Mouse (Mus musculus): Measurements from ENCODE around the gene Wfdc2. TPM values are rescaled to one million over a fixed set of nuclear protein-coding genes. Genes with fewer than 3 reads are reported as not detected.

The Wfdc2 gene
- polyA plus RNA-seq, 1 experiment from 2014 or later: 3.2 TPM

- no peak overlapping the region for H3K4me3 ChIP-seq
- H3K4me2 ChIP-seq: no peak overlapping the region
- peaks cover 4% of the 10 kb centered on the region; the same call in 1 of the 2 replicates for H3K9me3 ChIP-seq (replicated peaks)
- H3K36me3 ChIP-seq: no peaks in the 10 kb centered on the region
- WGBS (ENCODE audit: insufficient replicate concordance): 57% methylated on average over 10 of the region's 10 CpGs
- no peak overlapping the region for H3K9ac ChIP-seq
- peaks cover 31% of the 10 kb centered on the region for H3K27me3 ChIP-seq (replicated peaks)
- no peak for ATAC-seq
- peaks cover 8% of the 10 kb centered on the region; the same call in 1 of the 2 replicates for H3K4me1 ChIP-seq
- no peak overlapping the region for H3K27ac ChIP-seq
Measured at GRCm38 (mm10) chr2:164523301-164523773, 38.9 kb upstream of the Wfdc2 start.

GRCm38 (mm10) chr2:164528557-164528956 is 33.7 kb upstream of the Wfdc2 start:
- Histone ChIP-seq H3K27me3 (replicated peaks) (0 out of 2 replicates have a peak, but pooled peaks cover 2% of the 10 kb centered on the region), H3K4me2 (no peak overlapping the region), H3K9ac (no peak overlapping the region), H3K27ac (no peak overlapping the region), H3K36me3 (no peaks in the 10 kb centered on the region), H3K9me3 (replicated peaks) (peaks cover 4% of the 10 kb centered on the region; the same call in 1 of the 2 replicates), H3K4me3 (no peak overlapping the region), H3K4me1 (no peaks in the 10 kb centered on the region)
- ATAC-seq: no peak
- 53% methylated on average over 5 of the region's 5 CpGs for WGBS (ENCODE audit: insufficient replicate concordance)

GRCm38 (mm10) chr2:164531169-164531568 is 31.0 kb upstream of the Wfdc2 start:
- Histone ChIP-seq H3K4me2 (no peak overlapping the region), H3K27ac (no peak overlapping the region), H3K4me1 (no peaks in the 10 kb centered on the region), H3K36me3 (no peaks in the 10 kb centered on the region), H3K4me3 (no peak overlapping the region), H3K27me3 (replicated peaks) (no peaks in the 10 kb centered on the region), H3K9me3 (replicated peaks) (peaks cover 4% of the 10 kb centered on the region; the same call in 1 of the 2 replicates), H3K9ac (no peak overlapping the region)
- no peak for ATAC-seq
- WGBS (ENCODE audit: insufficient replicate concordance): 1% methylated on average over 3 of the region's 3 CpGs

- WGBS (ENCODE audit: insufficient replicate concordance): 53% methylated on average over 10 of the region's 10 CpGs
- H3K9ac ChIP-seq: no peak overlapping the region
Measured at GRCm38 (mm10) chr2:164534315-164534714, 27.9 kb upstream of the Wfdc2 start.

GRCm38 (mm10) chr2:164537003-164537402 is 25.2 kb upstream of the Wfdc2 start:
- Histone ChIP-seq H3K4me1 (no peaks in the 10 kb centered on the region), H3K4me2 (no peak overlapping the region), H3K9me3 (replicated peaks) (no peaks in the 10 kb centered on the region), H3K9ac (no peak overlapping the region), H3K4me3 (no peak overlapping the region), H3K36me3 (no peaks in the 10 kb centered on the region), H3K27ac (no peak overlapping the region), H3K27me3 (replicated peaks) (peaks cover 5% of the 10 kb centered on the region; the same call in 1 of the 2 replicates)
- ATAC-seq: no peak
- WGBS (ENCODE audit: insufficient replicate concordance): 62% methylated on average over 4 of the region's 4 CpGs

More at GRCm38 (mm10) chr2:164534315-164534714, 27.9 kb upstream of the Wfdc2 start:
- Histone ChIP-seq H3K4me1 (no peaks in the 10 kb centered on the region), H3K4me3 (no peak overlapping the region), H3K27ac (no peak overlapping the region), H3K9me3 (replicated peaks) (no peaks in the 10 kb centered on the region), H3K36me3 (no peaks in the 10 kb centered on the region), H3K27me3 (replicated peaks) (no peaks in the 10 kb centered on the region; the same call in 1 of the 2 replicates), H3K4me2 (no peak overlapping the region)
- no peak for ATAC-seq

GRCm38 (mm10) chr2:164540652-164541427 is 21.4 kb upstream of the Wfdc2 start:
- no peaks in the 10 kb centered on the region for H3K9me3 ChIP-seq (replicated peaks)
- no peak overlapping the region for H3K9ac ChIP-seq
- no peaks in the 10 kb centered on the region for H3K4me1 ChIP-seq
- H3K36me3 ChIP-seq: no peaks in the 10 kb centered on the region
- H3K4me2 ChIP-seq: no peak overlapping the region
- H3K27me3 ChIP-seq (replicated peaks): peaks cover 10% of the 10 kb centered on the region; the same call in 1 of the 2 replicates
- H3K27ac ChIP-seq: no peak overlapping the region
- ATAC-seq: no peak
- H3K4me3 ChIP-seq: no peak overlapping the region
- 27% methylated on average over 8 of the region's 8 CpGs for WGBS (ENCODE audit: insufficient replicate concordance)

- WGBS (ENCODE audit: insufficient replicate concordance): 59% methylated on average over 5 of the region's 5 CpGs
- Histone ChIP-seq H3K4me1 (no peaks in the 10 kb centered on the region), H3K9me3 (replicated peaks) (no peaks in the 10 kb centered on the region), H3K9ac (no peak overlapping the region), H3K4me2 (no peak overlapping the region), H3K36me3 (no peaks in the 10 kb centered on the region), H3K27ac (no peak overlapping the region), H3K4me3 (no peak overlapping the region), H3K27me3 (replicated peaks) (peaks cover 10% of the 10 kb centered on the region; the same call in 1 of the 2 replicates)
- ATAC-seq: no peak
Measured at GRCm38 (mm10) chr2:164542132-164542531, 20.1 kb upstream of the Wfdc2 start.

GRCm38 (mm10) chr2:164542598-164542997 is 19.6 kb upstream of the Wfdc2 start:
- peaks cover 10% of the 10 kb centered on the region; the same call in 1 of the 2 replicates for H3K27me3 ChIP-seq (replicated peaks)
- no peak for ATAC-seq
- H3K4me2 ChIP-seq: no peak overlapping the region
- H3K27ac ChIP-seq: no peak overlapping the region
- no peaks in the 10 kb centered on the region for H3K36me3 ChIP-seq
- WGBS (ENCODE audit: insufficient replicate concordance): 73% methylated on average over 7 of the region's 7 CpGs
- H3K4me3 ChIP-seq: no peak overlapping the region
- no peak overlapping the region for H3K9ac ChIP-seq
- H3K9me3 ChIP-seq (replicated peaks): no peaks in the 10 kb centered on the region
- H3K4me1 ChIP-seq: no peaks in the 10 kb centered on the region

- Histone ChIP-seq H3K27me3 (replicated peaks) (peaks cover 10% of the 10 kb centered on the region; the same call in 1 of the 2 replicates), H3K4me3 (no peak overlapping the region), H3K36me3 (no peaks in the 10 kb centered on the region), H3K27ac (no peak overlapping the region), H3K4me2 (no peak overlapping the region), H3K9ac (no peak overlapping the region), H3K4me1 (no peaks in the 10 kb centered on the region), H3K9me3 (replicated peaks) (no peaks in the 10 kb centered on the region)
- no peak for ATAC-seq
- 58% methylated on average over 2 of the region's 2 CpGs for WGBS (ENCODE audit: insufficient replicate concordance)
Measured at GRCm38 (mm10) chr2:164543745-164544144, 18.5 kb upstream of the Wfdc2 start.

- Histone ChIP-seq H3K4me1 (no peaks in the 10 kb centered on the region), H3K27me3 (replicated peaks) (peaks cover 13% of the 10 kb centered on the region; the same call in 1 of the 2 replicates), H3K4me2 (no peak overlapping the region), H3K36me3 (no peaks in the 10 kb centered on the region), H3K9ac (no peak overlapping the region), H3K27ac (no peak overlapping the region), H3K4me3 (no peak overlapping the region), H3K9me3 (replicated peaks) (no peaks in the 10 kb centered on the region)
- 20% methylated on average over 5 of the region's 5 CpGs for WGBS (ENCODE audit: insufficient replicate concordance)
- no peak for ATAC-seq
Measured at GRCm38 (mm10) chr2:164544454-164545097, 17.6 kb upstream of the Wfdc2 start.

- no peaks in the 10 kb centered on the region for H3K9me3 ChIP-seq (replicated peaks)
- no peak overlapping the region for H3K4me3 ChIP-seq
- no peak for ATAC-seq
- no peak overlapping the region for H3K4me2 ChIP-seq
- WGBS (ENCODE audit: insufficient replicate concordance): 30% methylated on average over 4 of the region's 4 CpGs
- peaks cover 28% of the 10 kb centered on the region for H3K27me3 ChIP-seq (replicated peaks)
- H3K27ac ChIP-seq: no peak overlapping the region
- no peak overlapping the region for H3K9ac ChIP-seq
- no peaks in the 10 kb centered on the region for H3K36me3 ChIP-seq
- H3K4me1 ChIP-seq: no peaks in the 10 kb centered on the region
Measured at GRCm38 (mm10) chr2:164549338-164549737, 12.9 kb upstream of the Wfdc2 start.

Measured in liver, embryonic 12.5 days (tissue).